Mouse (Mus musculus): ENCODE measurements around the gene Kcnq1. TPM values are rescaled to one million over a fixed set of nuclear protein-coding genes. Genes with fewer than 3 reads are reported as not detected.
A peak's percentile ranks its signal among the peaks of the same experiment; 100 is the strongest.

Kcnq1 gene
- polyA plus RNA-seq, 1 experiment from 2014 or later = 5.4 TPM

DNA sequence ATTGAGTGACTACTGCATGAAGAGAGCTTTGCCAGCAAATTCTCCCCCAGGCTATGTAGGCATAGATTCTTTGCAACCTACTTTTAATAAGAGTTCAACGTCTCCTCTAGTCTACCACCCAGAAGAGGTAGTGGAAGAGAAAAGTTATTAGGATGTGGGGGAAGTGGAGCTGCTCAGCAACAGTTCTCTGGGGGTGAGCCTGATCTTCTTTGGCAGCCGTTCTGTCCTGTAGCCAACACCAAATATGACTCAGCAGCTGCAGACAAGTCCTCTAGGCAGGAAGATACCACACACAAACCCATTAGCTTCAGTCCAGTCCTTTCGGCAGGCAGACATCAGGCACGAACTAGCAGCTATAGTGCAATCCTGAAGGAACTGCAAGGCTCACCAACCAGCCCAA, 5.4 kb upstream of the Kcnq1 start:
- Histone ChIP-seq H3K9me3 (no peaks in the 10 kb centered on the region), H3K4me1 (0 out of 2 replicates have a peak, but pooled peaks cover 5% of the 10 kb centered on the region), H3K4me3 (no peak overlapping the region), H3K27ac (no peak overlapping the region), H3K36me3 (no peaks in the 10 kb centered on the region), H3K27me3 (ENCODE audit: insufficient read depth, poor library complexity, severe bottlenecking) (peaks cover 73% of the 10 kb centered on the region)
- DNase-seq (ENCODE audit: low spot score) = no peak
- WGBS = 63% methylated on average over 4 of the region's 4 CpGs

DNA sequence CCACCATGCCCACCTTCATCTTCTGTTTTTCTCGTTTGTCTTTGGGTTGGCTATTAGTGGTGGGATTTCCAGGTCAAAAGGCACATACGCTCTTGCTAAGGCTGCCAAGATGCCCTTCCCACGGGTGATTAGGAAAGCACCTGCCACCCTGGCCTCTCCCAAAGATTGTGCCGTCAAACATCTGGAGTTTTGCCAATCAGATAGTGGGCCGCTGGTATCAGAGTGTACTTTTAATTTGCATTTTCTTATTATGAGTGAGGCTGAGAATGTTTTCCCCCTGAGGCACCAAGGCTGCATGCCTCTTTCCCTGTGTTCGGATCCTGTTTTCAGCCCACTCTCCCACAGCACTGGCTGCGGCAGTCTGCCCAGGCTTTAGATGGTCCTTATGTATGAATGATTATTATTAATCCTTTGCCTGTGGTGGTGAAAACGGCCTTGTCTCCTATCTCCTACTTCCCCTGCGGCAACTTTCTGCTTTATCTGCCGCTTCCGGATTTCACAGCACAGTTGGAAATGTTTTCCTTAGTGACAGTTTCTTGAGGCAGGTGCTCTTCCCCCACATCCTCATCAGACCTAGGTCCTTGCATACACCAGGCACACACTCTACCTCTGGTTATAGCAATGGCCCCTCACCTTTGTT, 784 bp upstream of the Kcnq1 start:
- WGBS = 56% methylated on average over 11 of the region's 11 CpGs
- H3K4me1 ChIP-seq = peaks cover 45% of the 10 kb centered on the region
- no peaks in the 10 kb centered on the region for H3K9me3 ChIP-seq
- peaks cover 81% of the 10 kb centered on the region for H3K27me3 ChIP-seq (ENCODE audit: insufficient read depth, poor library complexity, severe bottlenecking)
- H3K4me3 ChIP-seq = no peak overlapping the region
- no peak for DNase-seq (ENCODE audit: low spot score)
- no peaks in the 10 kb centered on the region for H3K36me3 ChIP-seq
- H3K27ac ChIP-seq = no peak overlapping the region

DNA sequence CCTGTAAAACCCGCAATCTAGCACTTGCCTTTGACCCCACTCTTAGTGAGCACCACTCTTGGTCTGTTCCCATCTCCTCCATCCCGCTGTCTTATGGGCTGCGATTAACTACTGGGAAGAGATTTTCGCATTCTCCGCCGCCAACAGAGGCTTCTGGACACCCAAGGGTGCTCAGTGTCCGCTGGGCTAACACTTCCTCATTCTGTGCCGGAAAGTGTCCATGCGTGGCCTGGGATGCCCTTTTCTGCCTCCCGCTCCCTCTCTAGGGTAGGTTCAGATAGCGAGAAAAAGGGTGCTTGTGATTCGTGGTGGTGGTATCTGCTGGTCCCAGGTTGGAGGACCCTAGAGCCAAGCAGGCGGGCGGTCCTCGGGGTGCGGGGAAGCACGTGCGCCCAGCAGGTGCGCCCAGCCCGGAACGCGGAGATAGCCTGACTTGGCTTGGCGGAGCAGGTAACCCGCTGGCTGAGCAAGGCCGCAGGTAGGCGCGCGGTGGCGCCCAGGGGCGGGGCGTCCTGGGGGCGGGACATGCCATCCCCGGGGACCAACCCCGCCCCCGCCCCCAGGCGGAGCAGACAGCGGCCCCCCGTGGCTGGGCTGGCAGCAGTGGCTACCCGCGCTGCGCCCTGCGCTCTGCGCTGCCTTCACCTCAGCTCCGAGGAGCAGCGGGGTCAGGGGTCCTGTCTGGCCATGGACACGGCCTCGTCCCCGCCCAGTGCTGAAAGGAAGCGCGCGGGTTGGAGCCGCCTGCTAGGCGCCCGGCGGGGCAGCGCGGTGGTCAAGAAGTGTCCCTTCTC, 707 bp downstream of the Kcnq1 start:
- H3K36me3 ChIP-seq = no peaks in the 10 kb centered on the region
- DNase-seq (ENCODE audit: low spot score) = no peak
- peaks cover 72% of the 10 kb centered on the region for H3K27me3 ChIP-seq (ENCODE audit: insufficient read depth, poor library complexity, severe bottlenecking)
- WGBS = 7% methylated on average over 56 of the region's 57 CpGs
- H3K9me3 ChIP-seq = no peaks in the 10 kb centered on the region
- peaks cover 56% of the 10 kb centered on the region for H3K4me1 ChIP-seq
- peak overlapping the region; percentile 69 for H3K4me3 ChIP-seq
- peak overlapping the region; percentile 85 for H3K27ac ChIP-seq

DNA sequence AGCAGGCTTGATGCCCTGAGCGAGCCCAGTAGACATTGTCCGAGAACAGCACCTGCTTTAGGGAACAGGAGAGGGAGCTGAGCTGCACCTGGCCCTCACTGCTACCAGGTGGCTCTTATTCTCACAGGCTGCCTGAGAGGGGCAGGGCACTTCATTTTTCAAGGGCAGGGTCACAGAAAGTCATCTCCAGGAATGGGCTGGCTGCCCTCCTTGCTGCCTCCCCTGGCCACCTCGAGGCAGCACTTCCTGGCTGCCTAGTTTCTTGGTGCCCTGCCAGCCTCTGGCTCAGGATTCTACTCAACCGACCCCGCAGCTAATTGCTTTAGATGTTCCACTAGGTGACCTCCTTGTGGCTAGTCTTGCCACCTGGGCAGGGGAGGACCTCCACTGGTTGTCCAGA, 2.0 kb downstream of the Kcnq1 start:
- 46% methylated on average over 5 of the region's 5 CpGs for WGBS
- Histone ChIP-seq H3K9me3 (no peaks in the 10 kb centered on the region), H3K4me3 (peak overlapping the region; percentile 69; the same call in 1 of the 2 replicates), H3K36me3 (no peaks in the 10 kb centered on the region), H3K27me3 (ENCODE audit: insufficient read depth, poor library complexity, severe bottlenecking) (peaks cover 59% of the 10 kb centered on the region), H3K4me1 (peaks cover 70% of the 10 kb centered on the region), H3K27ac (peak overlapping the region; percentile 85)
- DNase-seq (ENCODE audit: low spot score) = no peak

DNA sequence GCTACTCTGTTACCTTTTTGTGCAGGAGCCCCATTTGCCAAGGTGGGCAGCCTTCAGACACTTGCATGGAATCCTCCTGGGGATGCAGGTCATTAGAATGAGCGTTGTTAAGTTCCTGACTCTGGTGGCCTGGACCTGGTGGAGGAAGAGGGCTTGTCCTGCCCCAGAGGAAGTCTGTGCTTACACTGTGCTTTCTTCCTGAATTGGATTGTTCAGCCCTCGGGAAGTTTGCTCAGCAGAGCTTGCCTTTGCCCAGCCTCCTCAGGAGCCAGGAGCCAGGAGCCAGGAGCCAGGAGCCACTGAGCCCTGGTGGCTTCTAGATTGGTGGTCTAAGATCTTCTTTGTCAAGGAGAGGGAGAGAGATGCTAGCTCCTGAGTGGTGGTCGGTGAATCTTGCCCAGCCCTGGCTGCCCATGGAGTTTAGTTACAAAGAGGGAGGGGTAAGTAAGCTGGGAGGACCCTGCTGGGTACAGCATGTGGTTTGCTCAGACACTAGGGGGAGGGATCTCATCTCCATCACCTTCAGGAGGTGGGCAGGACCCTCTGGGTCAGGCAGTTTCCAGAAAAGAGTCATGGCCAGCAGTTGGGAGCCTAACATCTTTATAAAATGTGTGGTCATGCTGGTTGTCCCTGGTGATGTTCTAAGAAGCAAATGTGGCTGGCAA, 3.0 kb downstream of the Kcnq1 start:
- no peak overlapping the region for H3K4me3 ChIP-seq
- no peak for DNase-seq (ENCODE audit: low spot score)
- no peaks in the 10 kb centered on the region for H3K36me3 ChIP-seq
- H3K4me1 ChIP-seq = peaks cover 72% of the 10 kb centered on the region
- no peaks in the 10 kb centered on the region for H3K9me3 ChIP-seq
- peaks cover 55% of the 10 kb centered on the region for H3K27me3 ChIP-seq (ENCODE audit: insufficient read depth, poor library complexity, severe bottlenecking)
- peak overlapping the region; percentile 85 for H3K27ac ChIP-seq
- WGBS = 30% methylated on average over 3 of the region's 3 CpGs

DNA sequence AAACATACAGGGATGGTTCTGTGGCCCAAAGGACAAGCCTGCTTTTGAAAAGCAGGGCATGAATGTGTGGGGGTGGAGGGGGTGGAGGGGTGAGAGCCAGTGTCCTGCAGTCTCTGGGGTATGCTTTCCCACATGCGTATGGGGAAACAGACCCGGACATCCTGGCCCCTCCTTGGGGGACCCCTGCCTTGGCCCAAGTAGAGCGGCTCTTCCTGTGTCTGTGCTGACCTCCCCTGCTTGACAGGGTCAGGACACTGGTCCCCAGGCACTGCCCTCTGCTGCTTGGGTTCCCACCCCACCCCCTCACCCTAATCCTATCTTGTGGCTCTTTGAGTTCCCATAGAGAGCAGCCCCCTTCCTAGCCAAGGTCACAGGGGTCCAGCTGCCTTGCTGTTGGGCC, 3.5 kb downstream of the Kcnq1 start:
- DNase-seq (ENCODE audit: low spot score) = no peak
- H3K4me3 ChIP-seq = no peak overlapping the region
- peak overlapping the region; percentile 85 for H3K27ac ChIP-seq
- H3K27me3 ChIP-seq (ENCODE audit: insufficient read depth, poor library complexity, severe bottlenecking) = peaks cover 50% of the 10 kb centered on the region
- H3K4me1 ChIP-seq = peaks cover 72% of the 10 kb centered on the region
- 57% methylated on average over 3 of the region's 3 CpGs for WGBS
- H3K9me3 ChIP-seq = no peaks in the 10 kb centered on the region
- H3K36me3 ChIP-seq = no peaks in the 10 kb centered on the region

DNA sequence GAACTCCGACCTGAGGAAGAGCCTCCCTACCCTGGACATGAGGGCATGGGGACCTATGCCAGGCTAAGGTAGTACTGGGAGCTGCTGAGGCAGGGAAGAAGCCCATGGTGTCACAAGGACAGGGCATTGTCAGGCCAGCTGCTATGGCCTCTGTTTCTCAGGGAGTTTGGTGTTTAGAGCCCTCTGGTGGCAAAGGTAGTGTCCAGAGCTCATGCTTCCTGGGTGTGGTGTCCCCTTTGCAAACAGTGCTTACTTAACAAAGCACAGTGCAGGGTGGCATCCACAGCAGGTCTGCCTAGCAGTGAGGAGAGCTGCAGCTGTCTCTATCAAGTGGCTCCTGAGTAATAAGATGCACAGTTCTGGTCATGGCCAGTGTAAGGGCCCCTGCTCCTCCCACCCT, 4.6 kb downstream of the Kcnq1 start:
- Histone ChIP-seq H3K27ac (peak overlapping the region; percentile 85), H3K4me1 (peaks cover 72% of the 10 kb centered on the region), H3K27me3 (ENCODE audit: insufficient read depth, poor library complexity, severe bottlenecking) (peaks cover 39% of the 10 kb centered on the region), H3K4me3 (no peak overlapping the region), H3K9me3 (peaks cover 2% of the 10 kb centered on the region; the same call in 1 of the 2 replicates), H3K36me3 (no peaks in the 10 kb centered on the region)
- DNase-seq (ENCODE audit: low spot score) = no peak
- WGBS = 71% methylated on average over 1 of the region's 1 CpGs

DNA sequence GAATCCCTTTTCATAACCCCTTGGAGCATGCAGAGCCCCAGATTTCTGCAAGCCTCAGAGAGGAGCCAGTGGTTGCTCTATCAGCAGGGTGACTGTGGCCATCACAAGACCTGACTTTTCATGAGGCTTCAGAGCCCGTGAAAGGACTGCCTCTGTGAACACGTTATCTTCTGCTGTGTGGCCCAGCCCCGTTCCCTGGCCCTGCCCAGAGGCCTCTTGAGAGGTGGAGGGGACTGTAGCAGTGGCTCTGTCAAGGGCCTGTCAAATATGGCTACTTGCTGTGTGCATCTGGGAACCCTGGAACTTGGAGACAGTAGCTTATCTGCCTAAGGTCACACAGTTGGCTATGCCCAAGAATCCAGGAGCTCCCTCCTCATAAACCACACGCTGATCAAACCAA, 5.6 kb downstream of the Kcnq1 start:
- H3K4me3 ChIP-seq = no peak overlapping the region; the same call in 1 of the 2 replicates
- 32% methylated on average over 4 of the region's 4 CpGs for WGBS
- peaks cover 30% of the 10 kb centered on the region for H3K27me3 ChIP-seq (ENCODE audit: insufficient read depth, poor library complexity, severe bottlenecking)
- peaks cover 2% of the 10 kb centered on the region; the same call in 1 of the 2 replicates for H3K9me3 ChIP-seq
- peaks cover 66% of the 10 kb centered on the region for H3K4me1 ChIP-seq
- no peaks in the 10 kb centered on the region for H3K36me3 ChIP-seq
- peak; percentile 89 for DNase-seq (ENCODE audit: low spot score)
- peak overlapping the region; percentile 85 for H3K27ac ChIP-seq

DNA sequence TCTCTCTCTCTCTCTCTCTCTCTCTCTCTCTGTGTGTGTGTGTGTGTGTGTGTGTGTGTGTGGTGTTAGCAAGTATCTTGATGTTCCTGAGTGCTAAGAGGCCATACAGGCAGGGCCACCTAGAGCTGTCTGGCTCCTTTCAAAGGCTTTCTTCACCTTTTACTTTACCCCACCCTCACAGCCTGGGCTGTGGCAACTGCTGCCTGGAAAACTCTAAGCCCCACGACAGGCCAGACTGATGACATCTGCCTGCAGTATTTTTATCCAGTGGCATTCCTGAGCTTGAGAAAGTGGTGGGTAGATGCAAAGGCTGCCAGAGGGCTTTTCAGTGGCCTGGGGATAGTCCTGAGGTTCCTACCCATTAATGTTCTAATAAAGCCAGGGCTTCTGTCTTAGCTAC, 6.2 kb downstream of the Kcnq1 start:
- H3K36me3 ChIP-seq = no peaks in the 10 kb centered on the region

DNA sequence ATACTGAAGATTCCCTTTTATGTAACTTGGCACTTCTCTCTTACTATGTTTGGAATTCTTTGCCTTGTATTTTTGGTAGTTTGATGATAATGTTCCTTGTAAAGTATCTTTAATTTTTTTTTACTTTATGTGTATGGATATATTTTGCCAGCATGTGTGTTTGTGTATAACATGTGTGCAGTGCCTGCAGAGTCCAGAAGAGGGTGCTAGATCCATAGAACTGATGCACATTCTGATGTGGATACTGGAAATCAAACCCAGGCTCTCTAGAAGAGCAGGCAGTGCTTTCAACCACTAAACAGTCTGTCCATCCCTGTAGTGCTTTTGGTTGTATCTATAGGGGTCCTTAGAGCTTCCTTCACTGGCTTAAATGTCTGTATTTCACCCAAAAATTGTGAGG, 8.6 kb downstream of the Kcnq1 start:
- Histone ChIP-seq H3K27ac (no peak overlapping the region), H3K36me3 (no peaks in the 10 kb centered on the region), H3K4me3 (no peak overlapping the region), H3K27me3 (ENCODE audit: insufficient read depth, poor library complexity, severe bottlenecking) (peaks cover under 1% of the 10 kb centered on the region; the same call in 1 of the 2 replicates), H3K9me3 (peaks cover 2% of the 10 kb centered on the region; the same call in 1 of the 2 replicates), H3K4me1 (peaks cover 53% of the 10 kb centered on the region)
- DNase-seq (ENCODE audit: low spot score) = no peak

More for the DNA sequence above, 6.2 kb downstream of the Kcnq1 start:
- Histone ChIP-seq H3K4me1 (peaks cover 59% of the 10 kb centered on the region), H3K27ac (peak overlapping the region; percentile 85), H3K27me3 (ENCODE audit: insufficient read depth, poor library complexity, severe bottlenecking) (peaks cover 23% of the 10 kb centered on the region), H3K9me3 (peaks cover 2% of the 10 kb centered on the region; the same call in 1 of the 2 replicates), H3K4me3 (no peak overlapping the region)
- 8% methylated on average over 1 of the region's 1 CpGs for WGBS
- peak; percentile 89 for DNase-seq (ENCODE audit: low spot score)

DNA sequence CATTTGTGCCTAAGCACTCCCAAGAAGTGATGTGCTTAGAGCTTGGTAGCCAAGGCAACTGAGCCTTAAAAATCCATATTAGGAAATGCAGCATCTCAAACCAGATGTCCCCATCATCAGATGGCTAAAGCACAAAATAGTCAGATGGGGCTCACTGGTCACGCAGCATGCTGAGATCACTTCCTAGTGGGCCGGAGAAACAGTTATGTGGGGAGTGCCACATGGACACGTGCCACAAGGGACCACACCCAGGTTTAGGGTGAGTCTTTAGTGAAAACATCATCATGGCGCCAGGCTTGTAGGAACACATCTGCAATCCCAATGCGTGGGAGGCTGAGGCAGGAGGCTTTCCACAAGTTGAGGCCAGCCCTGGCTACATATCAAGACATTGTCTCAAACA, 10.4 kb downstream of the Kcnq1 start:
- no peaks in the 10 kb centered on the region for H3K36me3 ChIP-seq
- peaks cover 2% of the 10 kb centered on the region; the same call in 1 of the 2 replicates for H3K9me3 ChIP-seq
- H3K4me1 ChIP-seq = peaks cover 53% of the 10 kb centered on the region
- WGBS = 80% methylated on average over 5 of the region's 5 CpGs
- no peak overlapping the region for H3K27ac ChIP-seq
- H3K27me3 ChIP-seq (ENCODE audit: insufficient read depth, poor library complexity, severe bottlenecking) = no peaks in the 10 kb centered on the region; the same call in 1 of the 2 replicates
- DNase-seq (ENCODE audit: low spot score) = no peak
- no peak overlapping the region for H3K4me3 ChIP-seq

DNA sequence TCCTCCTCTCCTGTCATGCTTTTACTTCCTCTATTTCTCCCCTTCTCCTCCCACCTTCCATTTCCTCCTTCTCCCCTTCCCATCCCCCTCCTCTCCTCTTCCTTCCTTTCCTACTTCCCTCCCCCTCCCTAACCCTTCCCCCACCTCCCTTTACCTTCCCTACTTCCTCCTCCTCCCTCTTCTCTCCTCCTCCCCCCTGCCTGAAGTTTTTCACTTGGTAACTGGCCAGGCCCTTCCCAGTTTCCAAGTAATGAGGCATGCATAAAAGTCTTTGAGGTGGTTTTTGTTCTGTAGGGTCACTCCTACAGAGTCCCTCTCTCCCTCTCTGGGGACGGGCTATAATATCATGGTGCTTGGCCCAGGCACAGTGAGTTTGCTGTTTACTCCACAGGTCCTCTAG, 13.2 kb downstream of the Kcnq1 start:
- Histone ChIP-seq H3K4me3 (no peak overlapping the region), H3K27ac (peak overlapping the region; percentile 87), H3K27me3 (ENCODE audit: insufficient read depth, poor library complexity, severe bottlenecking) (no peaks in the 10 kb centered on the region), H3K36me3 (no peaks in the 10 kb centered on the region), H3K9me3 (peaks cover 2% of the 10 kb centered on the region; the same call in 1 of the 2 replicates), H3K4me1 (peaks cover 60% of the 10 kb centered on the region)
- DNase-seq (ENCODE audit: low spot score) = no peak
- WGBS = 70% methylated on average over 1 of the region's 1 CpGs

DNA sequence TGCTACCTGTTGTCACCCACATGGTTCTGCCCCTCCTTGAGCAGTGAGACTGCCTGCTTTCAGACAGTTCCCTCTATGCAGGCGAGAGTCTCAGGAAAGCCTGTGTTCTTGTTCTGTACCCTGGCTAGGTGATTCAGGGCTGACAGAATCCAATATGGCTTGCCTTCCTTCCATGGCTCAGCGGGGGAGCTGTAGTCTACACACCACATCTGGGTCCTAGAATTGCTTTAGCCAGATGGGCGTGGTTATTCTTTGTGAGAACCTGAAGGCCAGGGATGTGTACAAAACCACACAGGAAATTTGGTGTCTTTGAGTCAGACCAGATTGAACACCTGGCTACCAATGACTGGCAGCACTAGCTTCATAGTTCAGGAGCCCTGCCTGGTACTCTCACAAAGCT, 13.7 kb downstream of the Kcnq1 start:
- DNase-seq (ENCODE audit: low spot score) = no peak
- H3K27ac ChIP-seq = peak overlapping the region; percentile 87
- H3K27me3 ChIP-seq (ENCODE audit: insufficient read depth, poor library complexity, severe bottlenecking) = no peaks in the 10 kb centered on the region
- no peak overlapping the region for H3K4me3 ChIP-seq
- WGBS = 71% methylated on average over 3 of the region's 3 CpGs
- peaks cover 64% of the 10 kb centered on the region for H3K4me1 ChIP-seq
- no peaks in the 10 kb centered on the region for H3K36me3 ChIP-seq
- H3K9me3 ChIP-seq = peaks cover 2% of the 10 kb centered on the region; the same call in 1 of the 2 replicates
